Mouse (Mus musculus) skeletal muscle tissue, adult 2 months (tissue): Measurements from ENCODE around the gene Fam122a.

Experiments
- DNase-seq: peaks from one replicate; pipeline ENCODE4 v3.0.0-alpha.2; 2012; ENCODE audit warnings: low read depth, low spot score

Gene Fam122a

DNA sequence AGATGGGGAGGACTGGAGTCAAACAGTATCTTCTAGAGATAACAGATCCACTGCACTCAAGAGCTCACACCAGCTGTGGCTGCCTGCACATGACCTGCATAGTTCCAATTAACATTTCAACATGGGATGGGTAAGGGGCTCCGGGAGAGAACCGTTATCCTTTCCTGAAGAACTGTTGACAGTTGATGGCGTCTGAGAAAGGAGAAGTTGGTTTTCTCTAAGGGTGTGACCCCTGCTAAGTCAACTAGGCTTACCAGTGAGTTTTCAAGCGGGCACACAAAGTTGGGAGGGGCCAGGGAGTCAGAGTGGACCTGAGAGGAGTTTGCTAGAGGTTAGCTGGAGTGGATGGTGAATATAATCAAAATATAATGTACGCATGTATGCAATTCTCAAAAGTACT is 13.1 kb upstream of the Fam122a start:
- DNase-seq = no peak

GRCm38 (mm10) chr19:24486433-24487296 is 9.5 kb upstream of the Fam122a start:
- DNase-seq = no peak

DNA sequence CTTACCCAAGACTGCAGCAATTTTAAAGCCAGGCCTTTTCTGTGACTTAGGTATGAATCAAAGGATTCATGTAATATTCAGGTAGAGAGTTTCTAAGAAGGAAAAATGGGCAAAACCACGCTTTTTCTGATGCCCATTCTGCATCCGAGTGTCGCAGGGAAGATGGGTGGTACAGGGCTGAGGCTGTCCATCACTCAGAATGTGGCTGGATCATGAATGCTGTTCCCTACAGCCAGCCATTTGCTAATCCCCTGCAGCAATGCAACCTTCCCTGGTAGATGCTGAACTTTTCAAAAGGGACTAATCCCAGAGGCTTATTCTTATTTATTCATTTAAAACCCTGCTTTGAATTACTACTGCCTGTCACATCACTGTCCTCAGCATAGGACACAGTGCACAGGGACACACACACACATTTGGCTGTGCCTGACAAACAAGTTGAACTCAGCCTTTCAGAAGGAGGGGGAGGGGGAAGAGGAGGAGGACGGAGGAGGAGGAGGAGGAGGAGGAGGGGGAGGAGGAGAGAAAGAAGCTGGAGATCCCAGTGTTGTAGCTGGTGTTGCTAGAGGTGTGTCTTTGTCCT is 7.5 kb upstream of the Fam122a start:
- no peak for DNase-seq

- DNase-seq = no peak
These were observed 3.8 kb upstream of the Fam122a start for GRCm38 (mm10) chr19:24480916-24481315.

GRCm38 (mm10) chr19:24476461-24476860 is 695 bp downstream of the Fam122a start:
- no peak for DNase-seq

DNA sequence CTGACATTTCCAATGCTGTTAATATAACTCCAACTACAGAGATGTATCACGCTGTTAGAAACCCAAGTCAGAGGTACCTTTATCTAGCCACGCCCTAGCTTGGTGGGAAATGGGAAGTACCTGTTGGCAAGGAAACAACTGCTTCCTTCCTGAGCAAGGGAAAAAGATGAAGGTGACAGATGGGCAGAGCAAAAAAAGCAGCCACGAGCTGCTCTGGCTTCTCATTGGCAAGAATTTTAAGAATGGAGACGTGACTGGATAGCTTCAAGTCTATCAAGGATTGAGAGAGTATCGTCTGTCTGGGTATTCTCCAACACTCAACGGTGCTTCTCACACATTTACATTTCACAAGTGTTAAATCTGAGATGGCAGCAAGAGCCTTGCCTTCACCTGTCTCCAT is 1.9 kb downstream of the Fam122a start:
- no peak for DNase-seq

- no peak for DNase-seq
These were observed 4.6 kb downstream of the Fam122a start for GRCm38 (mm10) chr19:24472512-24472911.

GRCm38 (mm10) chr19:24471538-24471937 is 5.6 kb downstream of the Fam122a start:
- no peak for DNase-seq

DNA sequence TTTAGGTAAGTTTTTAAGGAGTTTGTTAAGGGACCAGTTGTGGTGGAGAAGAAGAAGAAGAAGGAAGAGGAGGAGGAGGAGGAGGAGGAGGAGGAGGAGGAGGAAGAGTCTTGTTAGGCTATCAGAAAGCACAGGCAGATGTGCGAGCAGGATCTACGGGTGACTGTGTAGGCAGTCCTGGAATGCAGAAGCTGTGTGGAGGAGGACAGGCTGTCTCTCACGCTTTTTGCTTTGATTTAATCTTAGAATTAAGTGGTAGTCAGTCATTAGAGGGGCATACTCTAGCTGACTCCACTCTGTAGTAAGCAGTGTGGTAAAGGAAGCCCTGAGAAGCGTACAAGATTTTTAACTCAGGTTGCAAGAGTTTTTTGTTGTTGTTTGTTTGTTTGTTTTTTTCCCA is 7.9 kb downstream of the Fam122a start:
- no peak for DNase-seq

GRCm38 (mm10) chr19:24468616-24469015 is 8.5 kb downstream of the Fam122a start:
- no peak for DNase-seq

GRCm38 (mm10) chr19:24463011-24463410 is 14.1 kb downstream of the Fam122a start:
- no peak for DNase-seq

DNA sequence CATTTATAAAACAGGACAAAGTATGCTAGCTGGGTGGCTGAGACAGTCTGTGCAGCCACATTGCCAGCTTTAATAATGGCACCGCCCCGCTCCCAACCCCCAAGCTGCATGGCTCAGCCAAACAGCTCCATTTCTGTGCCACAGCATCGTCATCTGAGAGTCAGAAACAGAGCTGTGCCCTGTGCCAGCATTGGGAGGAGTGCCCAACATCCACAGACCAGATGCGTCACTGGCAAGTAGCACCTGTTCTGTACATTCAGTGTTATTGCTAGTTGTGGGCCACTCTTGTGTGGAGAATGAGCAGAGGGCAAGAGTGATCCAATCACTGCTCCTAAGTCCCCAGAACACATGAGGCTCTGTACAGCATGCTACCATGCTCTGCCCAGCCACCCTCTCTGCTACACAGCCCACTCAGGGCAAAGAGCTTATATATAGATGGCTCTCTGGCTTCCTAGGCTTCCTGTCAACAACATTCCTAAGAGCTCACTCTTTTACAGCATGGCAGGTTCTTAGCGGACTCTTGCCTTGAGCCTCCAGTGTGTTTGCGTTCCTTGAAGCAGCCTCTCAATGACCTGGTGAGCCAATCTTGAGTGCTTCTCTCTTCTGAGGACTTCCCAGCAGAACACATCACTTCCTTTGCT is 20.4 kb downstream of the Fam122a start:
- no peak for DNase-seq

GRCm38 (mm10) chr19:24455249-24455960 is 21.8 kb downstream of the Fam122a start:
- DNase-seq = no peak

- no peak for DNase-seq
These were observed 22.7 kb downstream of the Fam122a start for GRCm38 (mm10) chr19:24454451-24454850.

- DNase-seq = no peak
These were observed 23.8 kb downstream of the Fam122a start for GRCm38 (mm10) chr19:24453379-24453778.

DNA sequence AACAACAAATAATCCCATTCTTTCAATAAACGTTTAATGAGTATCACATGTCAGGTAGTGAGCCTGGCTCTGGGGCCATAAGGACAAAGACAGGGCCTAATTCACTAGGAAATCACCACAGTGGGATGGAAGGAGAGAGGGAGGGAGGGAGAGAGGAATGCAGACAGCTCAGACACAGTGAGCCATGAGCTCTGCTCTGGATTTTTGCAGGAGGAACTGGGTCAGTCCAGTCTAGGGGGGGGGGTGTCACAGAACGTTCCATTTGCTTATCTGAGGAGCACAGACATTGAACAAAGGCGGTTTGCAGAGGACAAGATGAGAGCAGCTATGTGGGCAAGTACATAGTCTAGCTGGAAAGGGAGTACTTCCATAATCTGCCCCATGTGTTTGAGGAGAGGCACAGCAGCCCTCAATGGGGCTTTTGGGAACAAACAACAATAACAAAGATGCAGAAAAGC is 24.7 kb downstream of the Fam122a start:
- DNase-seq = no peak

GRCm38 (mm10) chr19:24451626-24452025 is 25.5 kb downstream of the Fam122a start:
- no peak for DNase-seq

- no peak for DNase-seq
These were observed 26.4 kb downstream of the Fam122a start for GRCm38 (mm10) chr19:24450740-24451139.

DNA sequence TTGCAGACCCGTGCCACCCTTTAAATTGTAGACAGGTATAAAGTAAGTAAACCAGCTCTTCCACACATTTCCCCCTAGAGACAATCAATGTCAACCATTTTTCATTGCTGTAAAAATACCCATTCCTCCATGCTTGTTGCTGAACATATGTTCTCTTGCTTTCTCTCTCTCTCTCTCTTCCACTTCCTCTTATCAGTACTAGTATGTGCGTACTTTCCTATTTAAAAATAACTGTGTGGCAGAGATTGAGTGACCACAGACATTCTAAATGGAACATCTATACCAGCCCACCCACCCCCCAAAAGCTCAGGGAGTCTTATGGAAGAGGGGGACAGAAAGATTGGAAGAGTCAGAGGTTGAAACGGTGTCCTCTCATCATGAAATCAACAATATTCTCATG is 32.8 kb downstream of the Fam122a start:
- DNase-seq = no peak

DNA sequence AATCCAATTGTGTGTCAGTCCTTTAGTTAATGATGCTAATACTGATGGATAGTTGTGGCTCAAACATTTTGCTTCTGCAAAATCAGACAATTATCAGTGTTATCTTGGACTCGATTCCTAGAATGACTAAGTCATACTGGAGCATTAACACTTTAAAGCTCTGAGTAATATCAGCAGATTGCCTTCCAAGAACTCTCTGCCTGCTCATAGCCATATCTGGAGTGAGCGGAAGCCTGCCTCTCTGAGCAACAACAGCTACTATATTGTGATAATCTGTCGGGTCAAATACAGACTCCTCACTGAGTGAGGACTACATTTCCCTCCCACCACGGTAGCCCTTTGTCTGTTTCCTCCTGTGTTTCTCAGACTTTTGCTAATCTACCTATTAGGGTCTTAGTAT is 37.4 kb downstream of the Fam122a start:
- DNase-seq = no peak

DNA sequence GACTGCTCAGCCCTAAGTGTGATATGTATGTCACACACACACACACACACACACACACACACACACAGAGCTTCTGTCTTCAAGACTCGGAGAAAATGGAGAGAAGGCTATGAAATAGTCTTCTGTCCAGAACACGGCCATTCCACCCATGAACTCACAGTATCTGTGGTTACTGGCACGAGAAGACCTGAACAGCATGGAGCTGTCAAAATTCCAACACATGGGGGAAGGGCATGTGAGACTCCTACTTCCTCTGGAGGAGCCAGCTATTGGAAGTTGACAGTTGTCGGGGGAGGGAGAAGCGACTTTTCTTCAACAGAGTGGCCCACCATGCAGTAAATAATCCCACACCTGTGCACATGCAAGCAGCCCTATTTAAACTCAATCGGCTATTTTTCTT is 42.9 kb downstream of the Fam122a start:
- DNase-seq = no peak

GRCm38 (mm10) chr19:24432447-24432846 is 44.7 kb downstream of the Fam122a start:
- no peak for DNase-seq
